Mouse (Mus musculus) liver, embryonic 18 days (tissue): ENCODE results near the gene Hc. TPM values are rescaled to one million over a fixed set of nuclear protein-coding genes. Genes with fewer than 3 reads are reported as not detected.

Source experiments
- polyA plus RNA-seq: library from polyadenylated mRNA; depleted of rRNA; stranded (reverse); fragments of >200 nt; gene quantifications from 2 replicates; pipeline ENCODE4 v1.2.3, GENCODE M21; 2012; rRNA removed

The Hc gene
- 118 and 157 TPM in 2 replicates for polyA plus RNA-seq

GRCm38 (mm10) chr2:35061338-35061737 is at the start of gene Hc:
Hc (minus strand) TSS chr2:35061438.

GRCm38 (mm10) chr2:35109141-35109923 is 48.1 kb upstream of the Hc start, which contains the start of gene Cntrl:
Cntrl (plus strand) TSS chr2:35109492.

GRCm38 (mm10) chr2:35101443-35101842 is 40.2 kb upstream of the Hc start, which contains the start of gene AI182371:
AI182371 (minus strand) TSS chr2:35101543.

GRCm38 (mm10) chr2:34961481-34962036 is 99.7 kb downstream of the Hc start, which contains the start of gene Traf1:
Traf1 (minus strand) TSS chr2:34961772.

Other genes starting within 250 kb of the Hc start
- gene Fbxw2, start 235.1 kb downstream of the Hc start, polyA plus RNA-seq = 24.0 and 24.9 TPM in 2 replicates
- gene Gm34653, start 228.4 kb downstream of the Hc start, polyA plus RNA-seq = 0.05 and 0.07 TPM in 2 replicates
- 15.3 and 24.7 TPM in 2 replicates for gene Cutal, start 187.0 kb downstream of the Hc start, polyA plus RNA-seq
- 25.3 and 27.0 TPM in 2 replicates for gene Psmd5, start 186.5 kb downstream of the Hc start, polyA plus RNA-seq
- 2.2 and 2.3 TPM in 2 replicates for gene Phf19, start 147.4 kb downstream of the Hc start, polyA plus RNA-seq
- 0.29 and 0.30 TPM in 2 replicates for gene Traf1, start 99.7 kb downstream of the Hc start, polyA plus RNA-seq
- 85.3 and 98.8 TPM in 2 replicates for gene AI182371, start 40.1 kb upstream of the Hc start, polyA plus RNA-seq
- gene Cntrl, start 48.1 kb upstream of the Hc start, polyA plus RNA-seq = 11.5 and 13.6 TPM in 2 replicates
- gene Rab14, start 139.7 kb upstream of the Hc start, polyA plus RNA-seq = 45.9 and 46.0 TPM in 2 replicates
- 60.2 and 64.7 TPM in 2 replicates for gene Gsn, start 194.9 kb upstream of the Hc start, polyA plus RNA-seq